ENCODE assay signal across 11 mouse cellular contexts in the genomic region with DNA sequence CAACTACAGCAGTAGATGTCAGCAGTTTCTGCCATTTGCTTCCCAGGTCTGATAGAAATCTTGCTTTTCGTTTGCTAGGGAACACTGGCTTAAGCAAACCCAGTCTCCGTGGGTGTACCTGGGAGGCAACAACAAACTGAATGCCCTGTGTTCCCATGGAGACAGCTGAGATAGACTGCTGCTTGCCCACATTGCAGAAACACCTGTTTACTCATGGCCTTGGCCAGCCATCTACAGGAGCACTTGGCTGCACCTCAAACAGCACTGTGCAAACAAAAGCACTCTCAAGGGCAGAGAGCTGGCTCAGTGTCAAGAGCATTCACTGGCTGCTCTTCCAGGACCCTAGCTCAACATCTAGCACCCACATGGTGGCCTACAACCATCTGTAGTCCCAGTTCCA.
DNase-seq lines count a peak whose midpoint lies in the region; ATAC-seq and TF ChIP-seq lines count a peak whose summit lies in the region.
"Had no signal": no experiment of that assay in that cellular context is flagged by ENCODE, and none has a peak within 500 bp of the region (broad histone marks: within the 10 kb centered on the region; RNA-seq: fewer than 3 reads in every experiment).

No protein-coding gene starts in this region.

- no peak for DNase-seq in gastrocnemius, adult 2 months
- no peak for DNase-seq in gastrocnemius, postnatal 36 days
- peak; percentile 18 for DNase-seq in kidney, postnatal 10 days
- peak; percentile 92 for DNase-seq in lung, postnatal 25 days (ENCODE audit: low spot score)
- DNase-seq in cerebellum, adult 9-10 months: no peak
- DNase-seq: cerebellum, adult 9-11 months had no signal

- peak overlapping the region; percentile 32 for H3K27ac ChIP-seq in gastrocnemius, adult 2 months
- no peak overlapping the region for H3K27ac ChIP-seq in neural tube, embryonic 15.5 days (replicated peaks)
- H3K27ac ChIP-seq: forebrain, embryonic 12.5 days had no signal

- no peaks in the 10 kb centered on the region for H3K27me3 ChIP-seq in C2C12 (ENCODE audit: control insufficient read depth, insufficient read depth, insufficient read length)
- no peaks in the 10 kb centered on the region for H3K27me3 ChIP-seq in neural tube, embryonic 15.5 days (replicated peaks)
- H3K27me3 ChIP-seq: forebrain, embryonic 12.5 days had no signal

- WGBS in neural tube, embryonic 15.5 days: 74% methylated on average over 2 of the region's 2 CpGs

- no peak overlapping the region for H3ac ChIP-seq in C2C12 (ENCODE audit: control insufficient read depth, insufficient read length, low read depth)

- no peak for ATAC-seq in granulocyte monocyte progenitor cell, adult 5-6 weeks (replicated peaks; ENCODE audit: poor library complexity, severe bottlenecking)
- ATAC-seq in neural tube, embryonic 15.5 days (ENCODE audit: low FRiP score): no peak
- ATAC-seq: midbrain, embryonic 16.5 days had no signal

- H3K36me3 ChIP-seq in C2C12 (ENCODE audit: control insufficient read depth, insufficient read depth): no peaks in the 10 kb centered on the region
- H3K36me3 ChIP-seq in neural tube, embryonic 15.5 days: no peaks in the 10 kb centered on the region
- H3K36me3 ChIP-seq: forebrain, embryonic 12.5 days had no signal

- no peak overlapping the region for H3K4me3 ChIP-seq in gastrocnemius, adult 2 months
- H3K4me3 ChIP-seq in C2C12 (ENCODE audit: insufficient read depth, poor library complexity, severe bottlenecking): no peak overlapping the region
- no peak overlapping the region for H3K4me3 ChIP-seq in neural tube, embryonic 15.5 days (replicated peaks)
- H3K4me3 ChIP-seq: forebrain, embryonic 12.5 days had no signal

- no peaks in the 10 kb centered on the region for H3K79me2 ChIP-seq in C2C12 (ENCODE audit: control insufficient read depth, insufficient read depth)

- TF ChIP-seq CTCF in gastrocnemius, adult 2 months (IDR thresholded peaks at IDR 0.05): no peak
- no peak for TF ChIP-seq CTCF in C2C12 (IDR thresholded peaks at IDR 0.05; ENCODE audit: control insufficient read depth, insufficient read depth, insufficient read length)

- no peaks in the 10 kb centered on the region for H3K79me3 ChIP-seq in C2C12 (ENCODE audit: low read depth)

- H3K4me2 ChIP-seq in neural tube, embryonic 15.5 days: no peak overlapping the region
- H3K4me2 ChIP-seq: forebrain, embryonic 12.5 days had no signal

- intact Hi-C loops in gastrocnemius, adult 2 months (cut with DNase I): loop anchor here (5.0 kb wide), 1 partner anchor 103 kb away; no protein-coding TSS in a partner anchor
- intact Hi-C loops in gastrocnemius, postnatal 36 days (cut with DNase I): no loop called here

- H3K9ac ChIP-seq in neural tube, embryonic 15.5 days (replicated peaks): no peak overlapping the region
- H3K9ac ChIP-seq: forebrain, embryonic 12.5 days had no signal

- H3K4me1 ChIP-seq in neural tube, embryonic 15.5 days: no peaks in the 10 kb centered on the region
- H3K4me1 ChIP-seq: forebrain, embryonic 12.5 days had no signal

- H3K9me3 ChIP-seq in neural tube, embryonic 15.5 days (replicated peaks): no peaks in the 10 kb centered on the region
- H3K9me3 ChIP-seq: forebrain, embryonic 12.5 days had no signal

TF ChIP-seq in C2C12, 6 proteins besides CTCF, POLR2A, EP300 and RAD21:
- TF ChIP-seq FOSL1 (IDR thresholded peaks at IDR 0.05; ENCODE audit: insufficient read depth, low read length, poor library complexity, severe bottlenecking) (no peak), MYOD1 (IDR thresholded peaks at IDR 0.05; ENCODE audit: control insufficient read depth, insufficient read length, low read depth) (peak; percentile 3)

Comparison
In these comparisons a context has a peak if more than half of its experiments do, and no peak if none do; other contexts are left out.
1. DNase-seq: peak in kidney, postnatal 10 days (single experiment) and lung, postnatal 25 days (single experiment); none in gastrocnemius, adult 2 months (single experiment), gastrocnemius, postnatal 36 days (0 of 2) and cerebellum, adult 9-10 months (single experiment).